Mouse (Mus musculus) C2C12 (cell line): ENCODE data around the gene Gm867. TPM values are rescaled to one million over a fixed set of nuclear protein-coding genes. Genes with fewer than 3 reads are reported as not detected.

Experiments
- H3K27me3 ChIP-seq: one replicate; pipeline ENCODE4 v1.6.1; 2011; ENCODE audit not compliant: control insufficient read depth, insufficient read depth, insufficient read length
- H3K36me3 ChIP-seq: one replicate; pipeline ENCODE4 v1.6.1; 2011; ENCODE audit not compliant: control insufficient read depth, insufficient read depth
- H3K4me3 ChIP-seq: one replicate; pipeline ENCODE4 v1.5.1; 2011; ENCODE audit warnings: mild to moderate bottlenecking, control low read depth; ENCODE audit not compliant: poor library complexity, insufficient read depth, severe bottlenecking
- H3K79me2 ChIP-seq: one replicate; pipeline ENCODE4 v1.6.1; 2011; ENCODE audit not compliant: control insufficient read depth, insufficient read depth
- H3K79me3 ChIP-seq: one replicate; pipeline ENCODE4 v1.6.1; 2011; ENCODE audit warnings: low read depth, control low read depth
- H3ac ChIP-seq: one replicate; pipeline ENCODE3; 2011; ENCODE audit warnings: low read depth; ENCODE audit not compliant: control insufficient read depth, insufficient read length
- CEBPB ChIP-seq: IDR thresholded peaks from one replicate; pipeline ENCODE4 v1.6.1; 2011; ENCODE audit warnings: low read depth, mild to moderate bottlenecking, control low read depth, moderate library complexity
- CTCF ChIP-seq: IDR thresholded peaks from one replicate; pipeline ENCODE4 v1.5.1; 2011; ENCODE audit not compliant: control insufficient read depth, insufficient read depth, insufficient read length
- FOSL1 ChIP-seq: IDR thresholded peaks from one replicate; pipeline ENCODE4 v1.8.0; 2011; ENCODE audit warnings: mild to moderate bottlenecking, low read length; ENCODE audit not compliant: poor library complexity, insufficient read depth, severe bottlenecking
- MAX ChIP-seq: IDR thresholded peaks from one replicate; pipeline ENCODE4 v1.6.1; 2011; ENCODE audit warnings: mild to moderate bottlenecking, control low read depth
- MYOD1 ChIP-seq: IDR thresholded peaks from one replicate; pipeline ENCODE4 v1.6.1; 2011; ENCODE audit warnings: low read depth; ENCODE audit not compliant: control insufficient read depth, insufficient read length
- MYOG ChIP-seq: IDR thresholded peaks from one replicate; pipeline ENCODE4 v1.6.1; 2011; ENCODE audit not compliant: control insufficient read depth, insufficient read length; ENCODE audit errors: extremely low read depth
- USF1 ChIP-seq: IDR thresholded peaks from one replicate; pipeline ENCODE4 v1.6.1; 2011; ENCODE audit warnings: low read depth, mild to moderate bottlenecking, control low read depth, moderate library complexity
- polyA plus RNA-seq: library from polyadenylated mRNA; unstranded; fragments of >200 nt; fragmentation: generic; extraction: Trizol; gene quantifications from one replicate; pipeline ENCODE4 v1.2.1, GENCODE M21; 2012; ENCODE audit warnings: missing spikeins

The Gm867 gene
- polyA plus RNA-seq, 1 experiment: 0.35 TPM

GRCm38 (mm10) chr10:75954381-75954811, 13.9 kb upstream of the Gm867 start, which contains the start of gene Gm5134:
TSS of gene Gm5134 (plus strand) at chr10:75954514.
- no peak for TF ChIP-seq FOSL1
- TF ChIP-seq MYOD1: no peak
- no peak for TF ChIP-seq CEBPB
- TF ChIP-seq MAX: no peak
- no peak for TF ChIP-seq CTCF
- no peak for TF ChIP-seq MYOG
- TF ChIP-seq USF1: no peak
- no peaks in the 10 kb centered on the region for H3K79me3 ChIP-seq
- no peak within 1 kb of the TSS for H3K4me3 ChIP-seq

GRCm38 (mm10) chr10:75951424-75952050, 11.1 kb upstream of the Gm867 start:
- peaks cover 15% of the 10 kb centered on the region for H3K27me3 ChIP-seq
- H3ac ChIP-seq: no peak overlapping the region
- H3K79me2 ChIP-seq: no peaks in the 10 kb centered on the region
- H3K4me3 ChIP-seq: no peak overlapping the region
- H3K79me3 ChIP-seq: no peaks in the 10 kb centered on the region
- no peaks in the 10 kb centered on the region for H3K36me3 ChIP-seq
- no peak for TF ChIP-seq MAX
- no peak for TF ChIP-seq MYOG
- TF ChIP-seq CTCF: no peak
- no peak for TF ChIP-seq MYOD1
- TF ChIP-seq CEBPB: no peak
- TF ChIP-seq FOSL1: no peak
- no peak for TF ChIP-seq USF1

More at GRCm38 (mm10) chr10:75954381-75954811, 13.9 kb upstream of the Gm867 start, which contains the start of gene Gm5134:
- Histone ChIP-seq H3ac (no peak within 1 kb of the TSS), H3K79me2 (no peaks in the 10 kb centered on the region), H3K27me3 (peaks cover 25% of the 10 kb centered on the region), H3K36me3 (no peaks in the 10 kb centered on the region)

- Histone ChIP-seq H3K79me2 (no peaks in the 10 kb centered on the region), H3ac (no peak overlapping the region), H3K79me3 (no peaks in the 10 kb centered on the region), H3K27me3 (peaks cover 15% of the 10 kb centered on the region), H3K4me3 (no peak overlapping the region), H3K36me3 (no peaks in the 10 kb centered on the region)
- TF ChIP-seq CEBPB (no peak), USF1 (no peak), MYOG (no peak), MAX (no peak), FOSL1 (no peak), MYOD1 (no peak), CTCF (no peak)
These were observed 10.3 kb upstream of the Gm867 start for GRCm38 (mm10) chr10:75950791-75951210.

- no peaks in the 10 kb centered on the region for H3K79me2 ChIP-seq
- H3K27me3 ChIP-seq: peaks cover 11% of the 10 kb centered on the region
- TF ChIP-seq FOSL1 (no peak), MYOD1 (no peak), MAX (no peak), CTCF (no peak), MYOG (no peak), USF1 (no peak), CEBPB (no peak)
- no peak overlapping the region for H3ac ChIP-seq
- H3K4me3 ChIP-seq: no peak overlapping the region
- H3K79me3 ChIP-seq: no peaks in the 10 kb centered on the region
- no peaks in the 10 kb centered on the region for H3K36me3 ChIP-seq
These were observed 8.9 kb upstream of the Gm867 start for GRCm38 (mm10) chr10:75949053-75950045.

- H3K4me3 ChIP-seq: no peak overlapping the region
- no peaks in the 10 kb centered on the region for H3K79me2 ChIP-seq
- TF ChIP-seq CEBPB (no peak), MYOG (no peak), MYOD1 (no peak), MAX (no peak), CTCF (no peak), USF1 (no peak), FOSL1 (no peak)
- peaks cover 3% of the 10 kb centered on the region for H3K27me3 ChIP-seq
- no peaks in the 10 kb centered on the region for H3K79me3 ChIP-seq
- H3K36me3 ChIP-seq: no peaks in the 10 kb centered on the region
- H3ac ChIP-seq: no peak overlapping the region
These were observed 7.6 kb upstream of the Gm867 start for GRCm38 (mm10) chr10:75948079-75948478.
